Mouse (Mus musculus) embryonic facial prominence, embryonic 11.5 days (tissue): ENCODE measurements around the gene Tm2d3. TPM values are rescaled to one million over a fixed set of nuclear protein-coding genes. Genes with fewer than 3 reads are reported as not detected.

Experiments used
- ATAC-seq: fragments of 200-750 bp; cut with Nextera tagmentation; replicated peaks from 2 replicates; pipeline ENCODE4 v1.8.0; 2017; ENCODE audit warnings: low read depth; ENCODE audit not compliant: insufficient number of reproducible peaks, low FRiP score, low TSS enrichment
- DNase-seq: peaks from one replicate; pipeline ENCODE4 v3.0.0-alpha.2; 2015; ENCODE audit warnings: low spot score
- H3K27ac ChIP-seq: fragments of 300-500 bp; sonication (generic); replicated peaks from 2 replicates; pipeline ENCODE4 v1.5.1; 2014; ENCODE audit warnings: mild to moderate bottlenecking, low read depth, low read length, control low read depth
- H3K27me3 ChIP-seq: fragments of 300-500 bp; sonication (generic); 2 replicates; pipeline ENCODE4 v1.6.1; 2014; ENCODE audit warnings: mild to moderate bottlenecking, low read length, moderate library complexity, mixed read lengths; ENCODE audit not compliant: control insufficient read depth, insufficient read depth
- H3K36me3 ChIP-seq: fragments of 300-500 bp; sonication (generic); replicated peaks from 2 replicates; pipeline ENCODE4 v1.6.1; 2014; ENCODE audit warnings: low read depth, mild to moderate bottlenecking, low read length, moderate library complexity, mixed read lengths; ENCODE audit not compliant: control insufficient read depth, insufficient read depth
- H3K4me1 ChIP-seq: fragments of 300-500 bp; sonication (generic); 2 replicates; pipeline ENCODE4 v1.6.1; 2014; ENCODE audit warnings: low read length, mixed read lengths; ENCODE audit not compliant: control insufficient read depth, insufficient read depth
- H3K4me2 ChIP-seq: fragments of 300-500 bp; sonication (generic); 2 replicates; pipeline ENCODE4 v1.6.1; 2014; ENCODE audit warnings: low read depth, mild to moderate bottlenecking, control low read depth, low read length, moderate library complexity
- H3K4me3 ChIP-seq: fragments of 300-500 bp; sonication (generic); 2 replicates; pipeline ENCODE4 v1.5.1; 2014; ENCODE audit warnings: low read depth, low read length, control low read depth
- H3K9ac ChIP-seq: fragments of 300-500 bp; sonication (generic); replicated peaks from 2 replicates; pipeline ENCODE4 v1.6.1; 2014; ENCODE audit warnings: mild to moderate bottlenecking, control low read depth, low read length
- H3K9me3 ChIP-seq: fragments of 300-500 bp; sonication (generic); replicated peaks from 2 replicates; pipeline ENCODE4 v1.6.1; 2016; ENCODE audit warnings: mild to moderate bottlenecking, low read length, inconsistent platforms, mixed read lengths; ENCODE audit not compliant: control insufficient read depth
- WGBS: fragments of 180-500 bp; shearing (Covaris S2); extraction: QIAGEN DNeasy Blood & Tissue Kit; methylation state at CpG from one replicate; pipeline ENCODE4 v1.1.7; 2014; 5-methylcytosine and 5-hydroxymethylcytosine counted together
- polyA plus RNA-seq: library from polyadenylated mRNA; unstranded; fragments of >200 nt; fragmentation: Nextera tagmentation; extraction: Ambion mirVana; gene quantifications from 2 replicates; pipeline ENCODE4 v1.2.1, GENCODE M21; 2014

Tm2d3 gene
- polyA plus RNA-seq, 1 experiment from 2014 or later: 61.5 TPM

DNA sequence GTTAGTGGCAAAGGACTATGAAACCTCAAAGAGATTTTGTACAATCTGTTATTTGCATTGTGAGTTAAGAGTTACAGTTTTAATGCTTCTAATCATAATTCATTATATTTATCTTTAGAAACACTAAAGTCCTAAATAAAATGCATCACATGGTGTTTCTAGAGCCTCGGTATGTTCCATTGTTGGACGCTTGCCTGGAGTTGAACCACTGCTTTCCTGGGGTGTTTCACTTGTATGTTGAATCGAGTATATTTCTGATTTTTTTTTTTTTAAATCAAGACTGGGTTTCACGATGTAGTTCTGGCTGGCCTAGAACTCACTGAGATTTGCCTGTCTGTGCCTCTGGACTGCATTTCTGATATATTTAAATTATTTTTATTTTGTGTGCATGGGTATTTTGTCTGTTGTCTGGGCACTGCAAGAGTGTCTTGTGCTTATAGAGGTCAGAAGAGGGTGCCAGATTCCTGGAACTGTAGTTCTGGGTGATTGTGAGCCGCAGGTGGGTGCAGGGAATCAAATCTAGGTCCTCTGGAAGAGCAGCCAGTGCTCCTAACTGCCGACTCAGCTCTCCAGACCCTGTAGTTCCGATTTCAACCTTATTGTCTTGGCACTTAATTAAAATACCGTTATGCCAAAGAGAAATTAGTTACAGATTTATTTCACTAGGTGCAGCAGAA lies 1.1 kb downstream of the Tm2d3 start:
- no peak overlapping the region for H3K27ac ChIP-seq
- WGBS: 77% methylated on average over 8 of the region's 8 CpGs
- H3K27me3 ChIP-seq: no peaks in the 10 kb centered on the region
- no peak overlapping the region for H3K4me3 ChIP-seq
- DNase-seq (no peak), ATAC-seq (no peak)
- H3K36me3 ChIP-seq: no peaks in the 10 kb centered on the region
- H3K9ac ChIP-seq: no peak overlapping the region
- H3K9me3 ChIP-seq: no peaks in the 10 kb centered on the region
- no peak overlapping the region for H3K4me2 ChIP-seq
- H3K4me1 ChIP-seq: no peaks in the 10 kb centered on the region

DNA sequence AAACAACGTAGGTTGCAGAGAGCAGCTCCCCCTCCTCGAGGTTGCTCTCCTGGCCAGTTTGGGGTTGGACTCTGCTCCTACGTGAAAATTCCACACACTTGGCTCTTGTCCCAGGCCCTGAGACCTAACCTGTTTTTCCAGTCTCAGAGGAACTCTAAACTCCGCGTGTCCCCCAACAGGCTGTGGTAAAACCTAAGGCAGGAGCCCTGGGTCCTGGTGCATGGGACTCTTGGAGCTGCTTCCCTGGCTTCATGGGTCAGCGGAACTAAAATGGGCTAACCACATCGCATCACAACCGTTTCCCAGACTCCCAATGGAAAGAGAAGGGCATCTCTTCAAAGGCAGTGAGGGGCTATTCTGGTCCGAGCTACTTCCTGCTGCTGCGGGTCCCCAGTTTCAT lies 1.9 kb downstream of the Tm2d3 start:
- WGBS: under 1% methylated on average over 10 of the region's 10 CpGs
- peak overlapping the region; percentile 80 for H3K4me2 ChIP-seq
- peak overlapping the region; percentile 90 for H3K9ac ChIP-seq
- peak overlapping the region; percentile 84 for H3K4me3 ChIP-seq
- no peaks in the 10 kb centered on the region for H3K4me1 ChIP-seq
- H3K27ac ChIP-seq: no peak overlapping the region
- DNase-seq (no peak), ATAC-seq (0 out of 2 replicates have a peak, but pooled peaks have one; percentile 6)
- H3K36me3 ChIP-seq: no peaks in the 10 kb centered on the region
- no peaks in the 10 kb centered on the region for H3K27me3 ChIP-seq
- H3K9me3 ChIP-seq: no peaks in the 10 kb centered on the region

DNA sequence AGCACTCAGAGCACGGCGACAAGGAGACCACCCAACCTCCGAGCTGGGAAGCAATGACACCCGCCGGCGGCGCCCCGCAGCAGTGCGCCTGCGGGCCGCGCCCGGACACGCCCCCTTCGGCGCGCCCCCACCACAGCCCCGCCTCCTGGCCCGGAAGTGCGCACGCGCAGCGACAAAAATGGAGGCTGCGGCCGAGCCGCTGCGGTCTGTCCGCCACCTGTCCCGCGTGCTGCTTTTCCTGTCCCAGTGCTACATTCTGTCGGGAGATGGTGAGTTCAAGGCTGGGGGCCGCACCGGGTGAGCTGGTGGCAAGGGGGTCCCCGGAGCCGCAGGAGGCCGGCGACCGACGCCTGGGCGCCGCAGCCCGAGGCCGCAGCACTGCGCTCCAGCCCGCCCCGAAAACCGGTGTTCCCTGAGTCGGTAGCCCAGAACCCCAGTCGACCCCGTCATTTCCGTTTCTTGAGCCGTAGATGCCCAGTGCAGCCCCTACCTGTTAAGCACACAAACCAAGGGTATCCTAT lies 2.4 kb downstream of the Tm2d3 start:
- DNase-seq: peak; percentile 89
- peaks cover 3% of the 10 kb centered on the region; the same call in 1 of the 2 replicates for H3K36me3 ChIP-seq

DNA sequence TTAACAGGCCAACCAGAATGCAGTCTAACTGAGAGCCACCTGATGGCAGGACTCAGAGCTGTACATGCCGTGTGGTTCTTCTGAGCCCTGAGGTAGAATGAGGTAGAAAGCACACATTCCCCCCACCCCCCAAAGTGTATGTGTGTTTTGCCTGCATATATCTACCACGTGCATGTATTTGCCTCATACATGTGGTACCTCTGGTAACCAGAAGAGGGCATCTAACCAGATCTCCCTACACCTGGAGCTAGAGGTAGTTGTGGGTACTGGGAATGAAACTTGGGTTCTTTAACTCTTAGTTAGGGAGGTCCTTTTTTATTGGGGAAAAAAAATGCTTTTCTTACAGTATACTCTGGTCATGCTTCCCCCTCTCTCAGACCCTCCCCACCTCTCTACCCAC lies 5.5 kb downstream of the Tm2d3 start:
- peaks cover 9% of the 10 kb centered on the region for H3K36me3 ChIP-seq
- no peak for DNase-seq

More for the DNA sequence above, 2.4 kb downstream of the Tm2d3 start:
- Histone ChIP-seq H3K9me3 (no peaks in the 10 kb centered on the region), H3K4me1 (no peaks in the 10 kb centered on the region), H3K4me2 (peak overlapping the region; percentile 80), H3K9ac (peak overlapping the region; percentile 90), H3K27ac (no peak overlapping the region; the same call in 1 of the 2 replicates), H3K4me3 (peak overlapping the region; percentile 84), H3K27me3 (no peaks in the 10 kb centered on the region)
- WGBS: under 1% methylated on average over 52 of the region's 52 CpGs
- peak; percentile 95 for ATAC-seq

DNA sequence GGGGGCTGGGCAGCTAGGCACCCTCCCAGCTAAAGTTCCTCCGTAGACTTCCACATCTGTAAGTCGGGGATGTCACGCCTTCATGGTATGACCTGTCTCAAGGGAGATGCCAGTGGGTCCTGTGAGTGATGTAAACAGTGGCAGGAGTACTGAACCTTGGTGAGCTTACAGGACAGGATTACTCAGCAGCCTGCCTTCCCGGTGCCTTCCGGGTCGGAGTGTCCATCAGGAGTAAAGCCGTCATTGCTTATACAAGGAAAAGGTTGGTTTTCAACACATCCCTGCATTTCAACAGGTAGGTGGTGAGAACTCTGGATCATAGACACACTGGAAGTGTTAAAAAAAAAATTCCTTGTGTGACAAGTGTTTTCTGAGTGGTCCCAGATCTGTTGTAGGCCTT lies 11.1 kb downstream of the Tm2d3 start:
- no peak overlapping the region for H3K27ac ChIP-seq
- no peak for DNase-seq
- no peak overlapping the region for H3K4me2 ChIP-seq
- no peak for ATAC-seq
- no peaks in the 10 kb centered on the region for H3K27me3 ChIP-seq
- H3K9me3 ChIP-seq: no peaks in the 10 kb centered on the region
- no peak overlapping the region for H3K4me3 ChIP-seq
- peaks cover 12% of the 10 kb centered on the region for H3K36me3 ChIP-seq
- H3K9ac ChIP-seq: no peak overlapping the region
- no peaks in the 10 kb centered on the region for H3K4me1 ChIP-seq
- WGBS: 88% methylated on average over 7 of the region's 7 CpGs

More for the DNA sequence above, 5.5 kb downstream of the Tm2d3 start:
- 63% methylated on average over 2 of the region's 2 CpGs for WGBS
- H3K27ac ChIP-seq: no peak overlapping the region
- no peak overlapping the region for H3K4me3 ChIP-seq
- no peaks in the 10 kb centered on the region for H3K9me3 ChIP-seq
- H3K27me3 ChIP-seq: no peaks in the 10 kb centered on the region
- no peaks in the 10 kb centered on the region for H3K4me1 ChIP-seq
- no peak overlapping the region for H3K9ac ChIP-seq
- H3K4me2 ChIP-seq: no peak overlapping the region
- ATAC-seq: no peak

DNA sequence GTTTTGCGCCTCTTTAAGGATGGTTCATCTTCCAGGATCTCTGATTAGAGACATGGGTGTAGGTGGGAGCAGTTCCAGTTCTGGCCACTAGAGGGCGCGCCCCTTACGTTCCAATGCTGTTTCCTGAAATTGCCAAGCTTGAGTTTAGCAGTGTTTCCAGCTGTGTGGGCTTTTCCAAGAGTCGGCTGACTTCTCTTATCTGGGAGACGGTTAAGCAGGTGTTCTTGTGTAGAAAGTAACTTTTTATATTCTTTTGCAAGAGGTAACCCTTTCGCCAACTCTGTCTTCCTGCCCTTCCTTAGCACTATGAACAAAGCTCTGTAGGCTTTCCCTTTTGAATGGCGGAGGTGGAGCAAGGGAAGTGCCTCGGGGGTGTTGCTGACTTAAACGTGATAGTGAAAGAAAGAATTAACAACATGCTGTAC lies 13.9 kb downstream of the Tm2d3 start:
- no peak overlapping the region for H3K27ac ChIP-seq
- ATAC-seq (no peak), DNase-seq (peak; percentile 92)
- peaks cover 8% of the 10 kb centered on the region for H3K36me3 ChIP-seq
- H3K4me1 ChIP-seq: no peaks in the 10 kb centered on the region
- 9% methylated on average over 10 of the region's 10 CpGs for WGBS
- H3K9ac ChIP-seq: no peak overlapping the region
- peak overlapping the region; percentile 29 for H3K4me2 ChIP-seq
- no peaks in the 10 kb centered on the region for H3K9me3 ChIP-seq
- 0 out of 2 replicates have a peak overlapping the region, but pooled peaks have one; percentile 8 for H3K4me3 ChIP-seq
- no peaks in the 10 kb centered on the region for H3K27me3 ChIP-seq

DNA sequence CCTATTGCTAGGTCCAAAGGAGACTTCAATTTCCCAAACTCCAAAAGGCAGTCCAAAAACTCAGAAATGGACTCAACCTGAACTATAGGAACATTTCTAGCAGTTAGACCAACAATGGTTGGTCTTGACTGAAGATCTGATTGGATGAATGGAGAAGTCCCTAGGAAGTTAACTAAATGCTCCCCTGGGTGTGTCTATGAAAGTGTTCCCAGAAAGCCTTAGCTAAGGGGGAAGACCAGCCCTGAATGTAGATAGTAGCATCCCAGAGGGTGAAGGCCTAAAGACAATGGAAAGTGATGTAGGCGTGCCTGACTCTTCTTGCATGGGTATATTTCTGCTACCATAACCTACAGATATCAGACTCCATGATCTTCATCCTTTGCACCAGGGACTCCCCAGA lies 17.5 kb downstream of the Tm2d3 start:
- no peak for ATAC-seq
- DNase-seq: no peak
- H3K27ac ChIP-seq: no peak overlapping the region
- no peaks in the 10 kb centered on the region for H3K9me3 ChIP-seq
- H3K4me1 ChIP-seq: no peaks in the 10 kb centered on the region
- H3K4me2 ChIP-seq: no peak overlapping the region
- H3K36me3 ChIP-seq: no peaks in the 10 kb centered on the region
- no peak overlapping the region for H3K9ac ChIP-seq
- no peaks in the 10 kb centered on the region for H3K27me3 ChIP-seq
- WGBS: 93% methylated on average over 1 of the region's 1 CpGs
- H3K4me3 ChIP-seq: no peak overlapping the region

DNA sequence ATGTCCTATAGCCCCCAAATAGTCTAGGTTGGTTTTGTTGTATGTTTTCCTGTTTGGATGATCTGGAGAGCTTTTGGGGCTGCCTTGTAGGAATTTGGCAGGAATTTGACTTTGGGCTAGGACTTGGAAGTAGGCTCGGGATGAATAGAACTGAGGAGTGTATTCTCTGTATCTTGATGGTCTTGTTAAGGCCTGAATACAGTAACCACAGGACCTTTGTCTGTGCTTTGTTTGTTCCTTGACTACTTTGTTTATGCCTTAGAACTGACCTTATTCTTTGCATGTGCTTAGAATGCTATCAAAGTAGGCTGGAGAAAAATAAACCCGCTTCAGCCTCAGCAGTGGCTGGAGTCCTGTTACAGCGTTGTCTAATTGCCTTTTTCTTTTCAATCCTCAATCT lies 19.3 kb downstream of the Tm2d3 start:
- no peaks in the 10 kb centered on the region for H3K36me3 ChIP-seq
- ATAC-seq: no peak
- no peak overlapping the region for H3K27ac ChIP-seq
- no peak overlapping the region for H3K4me3 ChIP-seq
- H3K9ac ChIP-seq: no peak overlapping the region
- H3K27me3 ChIP-seq: no peaks in the 10 kb centered on the region
- DNase-seq: no peak
- no peaks in the 10 kb centered on the region for H3K9me3 ChIP-seq
- H3K4me1 ChIP-seq: no peaks in the 10 kb centered on the region
- 66% methylated on average over 3 of the region's 3 CpGs for WGBS
- no peak overlapping the region for H3K4me2 ChIP-seq
